Mouse (Mus musculus): Measurements from ENCODE around the gene Prl8a6.

Gene Prl8a6

GRCm38 (mm10) chr13:27438588-27438987, at the start of gene Prl8a6:
Gene Prl8a6 (minus strand): TSS chr13:27438688.
- DNase-seq: no peak

GRCm38 (mm10) chr13:27433159-27433558, 5.3 kb downstream of the Prl8a6 start:
- no peak for DNase-seq

GRCm38 (mm10) chr13:27413640-27414039, 24.8 kb downstream of the Prl8a6 start:
- no peak for DNase-seq

- no peak for DNase-seq
Measured at GRCm38 (mm10) chr13:27399061-27399724, 39.3 kb downstream of the Prl8a6 start.

DNA sequence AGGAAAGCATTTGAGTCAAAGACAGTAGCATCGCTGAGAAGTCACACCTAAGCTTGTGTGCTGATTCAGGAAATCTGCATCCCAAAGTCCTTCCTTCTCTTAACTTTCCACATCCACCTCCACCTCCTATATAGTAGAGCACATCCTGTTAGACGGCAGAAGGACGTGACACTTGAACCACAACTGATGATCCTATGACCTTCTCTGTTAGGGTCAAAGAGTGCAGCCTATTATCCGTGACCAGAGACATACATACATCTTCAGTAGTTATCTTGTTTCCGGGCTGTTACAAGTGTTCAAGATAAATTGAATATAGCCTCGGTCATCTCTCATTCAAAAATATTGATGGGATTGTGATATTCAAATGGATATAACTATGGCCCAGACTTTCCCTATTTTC, 47.7 kb downstream of the Prl8a6 start, which contains the start of gene Prl2b1:
Gene Prl2b1, minus strand, starts transcription at position 101 of the 400 bp plus-strand sequence.
- no peak for DNase-seq

Measured in thymus, postnatal 36 days (tissue).